Mouse (Mus musculus) embryonic fibroblast, embryonic 13.5 days (primary cell): ENCODE measurements around the gene Dlgap4.

Experiments used
- CTCF ChIP-seq: IDR thresholded peaks from 2 replicates; pipeline ENCODE4 v1.5.1; 2011; ENCODE audit warnings: mild to moderate bottlenecking, control low read depth, low read length, moderate library complexity, borderline replicate concordance; ENCODE audit not compliant: insufficient read depth
- POLR2A ChIP-seq: IDR thresholded peaks from 2 replicates; pipeline ENCODE4 v1.6.1; 2011; ENCODE audit warnings: low read depth, mild to moderate bottlenecking, control low read depth, low read length, moderate library complexity

GRCm38 (mm10) chr2:156635091-156635490 lies 21.6 kb downstream of the Dlgap4 start:
- TF ChIP-seq CTCF (no peak), POLR2A (no peak)
